Mouse (Mus musculus) CD4-positive naive resting alpha-beta T cell, adult 57 days (primary cell): Measurements from ENCODE around the gene Zmynd12. TPM values are rescaled to one million over a fixed set of nuclear protein-coding genes. Genes with fewer than 3 reads are reported as not detected.

ENCODE experiments used
- total RNA-seq: library from RNA; stranded (reverse); gene quantifications from one replicate; pipeline ENCODE4 v1.2.4, GENCODE M21; 2023

Gene Zmynd12
- 1.2 TPM for total RNA-seq

DNA sequence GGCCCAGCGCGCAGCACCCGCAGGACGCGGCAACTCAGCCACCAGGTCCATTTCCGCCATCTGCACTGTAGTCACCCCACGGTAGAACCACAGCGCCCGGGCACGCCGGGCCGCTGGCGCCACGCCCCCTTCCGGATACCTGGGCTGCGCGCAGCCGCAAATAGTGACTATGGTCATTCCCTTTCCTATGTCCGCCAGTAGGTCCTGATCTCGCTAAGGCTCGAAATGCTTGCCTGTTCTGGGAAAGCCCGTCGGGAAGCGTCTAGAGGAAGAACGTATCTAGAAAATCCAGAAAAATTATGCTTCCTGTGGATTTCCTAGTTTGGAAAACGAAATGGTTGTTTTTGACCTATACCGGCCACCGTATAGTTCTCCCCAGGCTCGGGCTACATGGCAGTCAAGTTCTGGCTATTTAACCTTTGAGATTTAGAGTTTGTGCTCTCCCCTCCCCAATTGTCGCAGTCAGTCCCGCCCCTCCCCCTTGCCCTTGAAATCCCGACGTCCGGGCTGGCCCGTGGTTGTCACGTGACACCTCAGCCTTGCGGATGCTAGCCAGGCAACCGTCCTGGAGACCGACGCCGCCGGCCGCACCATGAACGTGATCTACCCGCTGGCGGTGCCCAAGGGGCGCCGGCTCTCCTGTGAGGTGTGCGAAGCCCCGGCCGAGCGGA, at the start of gene Zmynd12, which contains the start of gene Ppcs:
Gene Zmynd12 (plus strand): TSS at position 521 of the 671 bp plus-strand sequence.
Gene Ppcs (minus strand): TSS at position 127 of the 671 bp plus-strand sequence.

DNA sequence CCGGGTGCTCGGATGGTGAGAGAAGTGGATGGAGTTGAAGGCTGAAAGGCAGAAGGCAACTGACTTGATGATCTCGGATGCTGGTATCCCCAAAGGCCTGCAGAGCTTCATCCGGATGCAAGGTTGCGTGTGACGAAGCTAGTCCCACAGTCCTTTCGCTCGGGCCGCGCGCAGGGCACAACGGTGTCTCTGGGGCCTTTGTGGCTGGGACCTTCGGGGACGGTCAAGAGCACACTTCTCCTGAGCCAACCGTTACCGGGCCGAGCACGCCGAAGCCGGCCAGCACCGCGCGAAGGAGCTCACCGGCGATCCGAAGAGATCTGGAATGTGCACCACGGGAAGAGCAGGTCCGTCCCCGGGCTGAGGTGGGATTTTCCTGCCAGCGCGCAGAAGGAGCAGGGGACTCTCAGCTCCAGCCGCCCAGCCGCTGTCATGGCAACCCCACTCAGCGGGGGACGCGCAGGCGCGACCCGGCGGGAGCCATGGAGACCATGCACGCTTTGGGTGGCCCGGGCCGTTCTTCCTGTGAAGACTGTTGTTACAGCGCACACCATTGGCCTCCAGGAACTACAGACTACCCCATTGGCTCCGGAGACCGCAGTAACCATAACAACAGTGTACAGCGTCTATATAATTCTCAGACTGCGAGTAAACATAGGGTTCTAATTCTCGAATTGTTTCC, 7.4 kb upstream of the Zmynd12 start, which contains the start of gene Ccdc30:
Gene Ccdc30 (minus strand): TSS at position 450 of the 682 bp plus-strand sequence.

GRCm38 (mm10) chr4:119492291-119492932, 69.8 kb downstream of the Zmynd12 start, which contains the start of gene Rimkla:
Rimkla (minus strand) TSS chr4:119492628.

Other genes with a start within 250 kb of the Zmynd12 start
- 8.0 TPM for gene Zfp691, start 248.6 kb upstream of the Zmynd12 start, total RNA-seq
- gene Ermap, start 232.8 kb upstream of the Zmynd12 start, total RNA-seq, result 0.68 TPM
- gene Svbp, start 227.5 kb upstream of the Zmynd12 start, total RNA-seq, result 17.3 TPM
- not detected for gene Tmem269, start 204.6 kb upstream of the Zmynd12 start, total RNA-seq
- gene AU022252, start 190.1 kb upstream of the Zmynd12 start, total RNA-seq, result 10.0 TPM
- gene P3h1, start 189.9 kb upstream of the Zmynd12 start, total RNA-seq, result 7.2 TPM
- not detected for gene Cldn19, start 167.4 kb upstream of the Zmynd12 start, total RNA-seq
- 344 TPM for gene Ybx1, start 128.2 kb upstream of the Zmynd12 start, total RNA-seq
- 23.9 TPM for gene Ppih, start 102.3 kb upstream of the Zmynd12 start, total RNA-seq
- gene Ccdc30, start 7.3 kb upstream of the Zmynd12 start, total RNA-seq, result 5.3 TPM
- 7.7 TPM for gene Ppcs, start 394 bp upstream of the Zmynd12 start, total RNA-seq
- 1.1 TPM for gene Rimkla, start 69.8 kb downstream of the Zmynd12 start, total RNA-seq
- gene Foxj3, start 114.2 kb downstream of the Zmynd12 start, total RNA-seq, result 93.3 TPM
- 14.1 TPM for gene Frg2f1, start 116.7 kb downstream of the Zmynd12 start, total RNA-seq
- 5.9 TPM for gene Guca2a, start 214.9 kb downstream of the Zmynd12 start, total RNA-seq
- gene Guca2b, start 236.1 kb downstream of the Zmynd12 start, total RNA-seq, result not detected